ENCODE assay signal across 18 mouse cellular contexts in genomic region chr17:83069246-83069645, GRCm38 (mm10).
A peak's percentile ranks its signal among the peaks of the same experiment; 100 is the strongest.
DNase-seq lines count a peak whose midpoint lies in the region; ATAC-seq and TF ChIP-seq lines count a peak whose summit lies in the region.
"Had no signal": no experiment of that assay in that cellular context is flagged by ENCODE, and none has a peak within 500 bp of the region (broad histone marks: within the 10 kb centered on the region; RNA-seq: fewer than 3 reads in every experiment).

No protein-coding gene starts in this region.

- H3K4me1 ChIP-seq in heart, postnatal 0 days (ENCODE audit: control insufficient read depth, insufficient read depth) = peaks cover 29% of the 10 kb centered on the region; the same call in 1 of the 2 replicates
- no peaks in the 10 kb centered on the region for H3K4me1 ChIP-seq in liver, embryonic 12.5 days
- H3K4me1 ChIP-seq: hindbrain, embryonic 13.5 days; liver, embryonic 13.5 days; midbrain, embryonic 13.5 days; neural tube, embryonic 15.5 days had no signal

- ATAC-seq in heart, postnatal 0 days (ENCODE audit: insufficient read depth, low read depth) = peak; percentile 84
- ATAC-seq in liver, embryonic 12.5 days = no peak
- no peak for ATAC-seq in megakaryocyte progenitor cell, adult 5-6 weeks (replicated peaks; ENCODE audit: poor library complexity)
- ATAC-seq: forebrain, postnatal 0 days; midbrain, embryonic 13.5 days had no signal

- no peak overlapping the region for H3K4me2 ChIP-seq in heart, postnatal 0 days (ENCODE audit: low read depth, low read length)
- no peak overlapping the region for H3K4me2 ChIP-seq in liver, embryonic 12.5 days
- H3K4me2 ChIP-seq: embryonic facial prominence, embryonic 12.5 days; hindbrain, embryonic 13.5 days; liver, embryonic 13.5 days; midbrain, embryonic 13.5 days; neural tube, embryonic 15.5 days had no signal

- no peak for TF ChIP-seq CTCF in heart, postnatal 0 days (IDR thresholded peaks at IDR 0.05; ENCODE audit: low read depth)
- TF ChIP-seq CTCF in left cerebral cortex, adult 2 months (IDR thresholded peaks at IDR 0.05) = no peak

- H3K27ac ChIP-seq in heart, postnatal 0 days (ENCODE audit: low read depth) = peak overlapping the region; percentile 4
- H3K27ac ChIP-seq in left cerebral cortex, adult 2 months = no peak overlapping the region
- no peak overlapping the region for H3K27ac ChIP-seq in liver, embryonic 12.5 days
- H3K27ac ChIP-seq: embryonic facial prominence, embryonic 12.5 days; hindbrain, embryonic 13.5 days; liver, embryonic 13.5 days; macrophage; midbrain, embryonic 13.5 days; neural tube, embryonic 15.5 days; stomach, postnatal 0 days had no signal

- no peaks in the 10 kb centered on the region for H3K9me3 ChIP-seq in heart, postnatal 0 days (replicated peaks; ENCODE audit: control insufficient read depth, low read length)
- no peaks in the 10 kb centered on the region for H3K9me3 ChIP-seq in liver, embryonic 12.5 days (replicated peaks)
- H3K9me3 ChIP-seq: embryonic facial prominence, embryonic 12.5 days; hindbrain, embryonic 13.5 days; liver, embryonic 13.5 days; midbrain, embryonic 13.5 days; neural tube, embryonic 15.5 days had no signal

- H3K36me3 ChIP-seq in heart, postnatal 0 days (replicated peaks; ENCODE audit: control insufficient read depth, insufficient read depth, low read length) = no peaks in the 10 kb centered on the region
- no peaks in the 10 kb centered on the region for H3K36me3 ChIP-seq in liver, embryonic 12.5 days
- H3K36me3 ChIP-seq: embryonic facial prominence, embryonic 12.5 days; hindbrain, embryonic 13.5 days; liver, embryonic 13.5 days; midbrain, embryonic 13.5 days; neural tube, embryonic 15.5 days had no signal

- no peak for TF ChIP-seq EP300 in heart, postnatal 0 days (IDR thresholded peaks at IDR 0.05; ENCODE audit: low read depth)

- DNase-seq in adrenal gland, postnatal 14 days = peak; percentile 20
- DNase-seq in adrenal gland, adult 8-10 months = no peak
- peak; percentile 20 for DNase-seq in lung, postnatal 36 days
- no peak for DNase-seq in lung, postnatal 25 days (ENCODE audit: low spot score)
- DNase-seq in heart, postnatal 0 days (ENCODE audit: low spot score) = peak; percentile 70
- DNase-seq in left cerebral cortex, adult 2 months (ENCODE audit: extremely low spot score in 1 of 2, low spot score in 2 of 2) = no peak
- DNase-seq: cerebellum, adult 18-20 months; cerebellum, postnatal 36 days; forebrain, postnatal 0 days; liver, embryonic 13.5 days had no signal

- H3K9ac ChIP-seq in heart, postnatal 0 days (replicated peaks; ENCODE audit: low read depth, low read length) = no peak overlapping the region
- H3K9ac ChIP-seq in liver, embryonic 12.5 days = no peak overlapping the region
- H3K9ac ChIP-seq: embryonic facial prominence, embryonic 12.5 days; forebrain, postnatal 0 days; hindbrain, embryonic 13.5 days; liver, embryonic 13.5 days; midbrain, embryonic 13.5 days; neural tube, embryonic 15.5 days had no signal

- WGBS in heart, postnatal 0 days = 15% methylated on average over 4 of the region's 4 CpGs
- WGBS in liver, embryonic 12.5 days (ENCODE audit: insufficient replicate concordance) = 43% methylated on average over 4 of the region's 4 CpGs

- no peak overlapping the region for H3K4me3 ChIP-seq in heart, postnatal 0 days (ENCODE audit: low read depth, low read length)
- no peak overlapping the region for H3K4me3 ChIP-seq in left cerebral cortex, adult 2 months
- H3K4me3 ChIP-seq in liver, embryonic 12.5 days = no peak overlapping the region
- H3K4me3 ChIP-seq: embryonic facial prominence, embryonic 12.5 days; hindbrain, embryonic 13.5 days; liver, embryonic 13.5 days; midbrain, embryonic 13.5 days; neural tube, embryonic 15.5 days had no signal

- intact Hi-C loops in left cerebral cortex, adult 2 months (cut with DNase I) = no loop called here

- H3K27me3 ChIP-seq in heart, postnatal 0 days (ENCODE audit: control insufficient read depth, insufficient read depth, low read length) = no peaks in the 10 kb centered on the region
- H3K27me3 ChIP-seq in liver, embryonic 12.5 days (replicated peaks) = no peaks in the 10 kb centered on the region
- H3K27me3 ChIP-seq: embryonic facial prominence, embryonic 12.5 days; liver, embryonic 13.5 days; neural tube, embryonic 15.5 days had no signal

Comparison
In these comparisons a context has a peak if more than half of its experiments do, and no peak if none do; other contexts are left out.
1. DNase-seq: peak in adrenal gland, postnatal 14 days (single experiment), lung, postnatal 36 days (single experiment) and heart, postnatal 0 days (single experiment); none in adrenal gland, adult 8-10 months (single experiment), lung, postnatal 25 days (single experiment) and left cerebral cortex, adult 2 months (0 of 2).